Mouse (Mus musculus) heart, embryonic 15.5 days (tissue): ENCODE measurements around the gene BC029722. TPM values are rescaled to one million over a fixed set of nuclear protein-coding genes. Genes with fewer than 3 reads are reported as not detected.

ENCODE experiments used
- ATAC-seq: fragments of 200-750 bp; cut with Nextera tagmentation; replicated peaks from 2 replicates; pipeline ENCODE4 v1.8.0; 2017; ENCODE audit warnings: low read depth, moderate TSS enrichment; ENCODE audit not compliant: insufficient number of reproducible peaks, insufficient read depth, low FRiP score
- H3K27ac ChIP-seq: fragments of 300-500 bp; sonication (generic); 2 replicates; pipeline ENCODE4 v1.5.1; 2015; ENCODE audit warnings: mild to moderate bottlenecking, inconsistent platforms
- H3K27me3 ChIP-seq: fragments of 300-500 bp; sonication (generic); 2 replicates; pipeline ENCODE4 v1.6.1; 2015; ENCODE audit warnings: inconsistent platforms
- H3K36me3 ChIP-seq: fragments of 300-500 bp; sonication (generic); 2 replicates; pipeline ENCODE4 v1.6.1; 2015; ENCODE audit warnings: mild to moderate bottlenecking, inconsistent platforms
- H3K4me1 ChIP-seq: fragments of 300-500 bp; sonication (generic); replicated peaks from 2 replicates; pipeline ENCODE4 v1.6.1; 2015; ENCODE audit warnings: inconsistent platforms
- H3K4me2 ChIP-seq: fragments of 300-500 bp; sonication (generic); 2 replicates; pipeline ENCODE4 v1.6.1; 2015; ENCODE audit warnings: inconsistent platforms, mild to moderate bottlenecking, moderate library complexity
- H3K4me3 ChIP-seq: fragments of 300-500 bp; sonication (generic); 2 replicates; pipeline ENCODE4 v1.5.1; 2015; ENCODE audit warnings: mild to moderate bottlenecking, inconsistent platforms
- H3K9ac ChIP-seq: fragments of 300-500 bp; sonication (generic); 2 replicates; pipeline ENCODE4 v1.6.1; 2015; ENCODE audit warnings: mild to moderate bottlenecking, inconsistent platforms
- H3K9me3 ChIP-seq: fragments of 300-500 bp; sonication (generic); replicated peaks from 2 replicates; pipeline ENCODE4 v1.6.1; 2016; ENCODE audit warnings: inconsistent platforms
- whole genome bisulfite sequencing: fragments of 180-500 bp; shearing (Covaris S2); methylation state at CpG from one replicate; pipeline ENCODE4 v1.1.7; 2015; ENCODE audit warnings: mixed read lengths; 5-methylcytosine and 5-hydroxymethylcytosine counted together
- polyA plus RNA-seq: library from polyadenylated mRNA; unstranded; fragments of >200 nt; fragmentation: Nextera tagmentation; extraction: Ambion mirVana; gene quantifications from 2 replicates; pipeline ENCODE4 v1.2.1, GENCODE M21; 2015

BC029722 gene
- polyA plus RNA-seq, 1 experiment from 2014 or later, result 14.8 TPM

GRCm38 (mm10) chr2:155778004-155778403 is 41.2 kb downstream of the BC029722 start:
- Histone ChIP-seq H3K9me3 (no peaks in the 10 kb centered on the region), H3K9ac (no peak overlapping the region), H3K4me3 (no peak overlapping the region), H3K27ac (no peak overlapping the region), H3K36me3 (no peaks in the 10 kb centered on the region), H3K4me1 (peaks cover 9% of the 10 kb centered on the region), H3K4me2 (no peak overlapping the region), H3K27me3 (peaks cover 53% of the 10 kb centered on the region)
- ATAC-seq, result no peak
- 51% methylated on average over 6 of the region's 6 CpGs for WGBS

- Histone ChIP-seq H3K4me3 (no peak overlapping the region), H3K36me3 (no peaks in the 10 kb centered on the region), H3K4me2 (no peak overlapping the region), H3K27ac (no peak overlapping the region), H3K4me1 (peaks cover 9% of the 10 kb centered on the region), H3K9me3 (no peaks in the 10 kb centered on the region), H3K9ac (no peak overlapping the region), H3K27me3 (peaks cover 56% of the 10 kb centered on the region)
- ATAC-seq, result no peak
- WGBS, result 76% methylated on average over 4 of the region's 4 CpGs
These were observed 41.6 kb downstream of the BC029722 start for GRCm38 (mm10) chr2:155777688-155777985.

- Histone ChIP-seq H3K9me3 (no peaks in the 10 kb centered on the region), H3K27ac (no peak overlapping the region), H3K4me2 (no peak overlapping the region), H3K4me1 (peaks cover 9% of the 10 kb centered on the region), H3K9ac (no peak overlapping the region), H3K27me3 (peaks cover 61% of the 10 kb centered on the region), H3K4me3 (no peak overlapping the region), H3K36me3 (no peaks in the 10 kb centered on the region)
- no peak for ATAC-seq
- WGBS, result 57% methylated on average over 10 of the region's 10 CpGs
These were observed 42.2 kb downstream of the BC029722 start for GRCm38 (mm10) chr2:155776824-155777687.

GRCm38 (mm10) chr2:155775685-155776263 is 43.5 kb downstream of the BC029722 start:
- Histone ChIP-seq H3K27ac (no peak overlapping the region), H3K36me3 (no peaks in the 10 kb centered on the region), H3K4me2 (peak overlapping the region; percentile 96), H3K4me1 (peaks cover 9% of the 10 kb centered on the region), H3K9me3 (no peaks in the 10 kb centered on the region), H3K27me3 (peaks cover 65% of the 10 kb centered on the region), H3K4me3 (peak overlapping the region; percentile 55), H3K9ac (no peak overlapping the region)
- ATAC-seq, result peak; percentile 73
- WGBS, result 2% methylated on average over 44 of the region's 44 CpGs

- no peak; the same call in 1 of the 2 replicates for ATAC-seq
- Histone ChIP-seq H3K36me3 (no peaks in the 10 kb centered on the region), H3K9ac (no peak within 1 kb of the TSS), H3K9me3 (no peaks in the 10 kb centered on the region), H3K27ac (no peak within 1 kb of the TSS), H3K4me2 (peak within 1 kb of the TSS; percentile 96), H3K4me3 (peak within 1 kb of the TSS; percentile 55), H3K4me1 (peaks cover 9% of the 10 kb centered on the region), H3K27me3 (peaks cover 68% of the 10 kb centered on the region)
- WGBS, result 2% methylated on average over 57 of the region's 100 CpGs
These were observed 44.1 kb downstream of the BC029722 start, which contains the start of gene Mmp24 for GRCm38 (mm10) chr2:155774927-155775684. Gene Mmp24 (plus strand): TSS chr2:155775342.

GRCm38 (mm10) chr2:155774261-155774926 is 44.8 kb downstream of the BC029722 start:
- 48% methylated on average over 11 of the region's 11 CpGs for WGBS
- Histone ChIP-seq H3K36me3 (no peaks in the 10 kb centered on the region), H3K4me3 (peak overlapping the region; percentile 55), H3K4me2 (peak overlapping the region; percentile 96), H3K4me1 (peaks cover 9% of the 10 kb centered on the region), H3K27ac (no peak overlapping the region), H3K27me3 (peaks cover 75% of the 10 kb centered on the region), H3K9ac (no peak overlapping the region), H3K9me3 (no peaks in the 10 kb centered on the region)
- no peak for ATAC-seq

GRCm38 (mm10) chr2:155773664-155774063 is 45.6 kb downstream of the BC029722 start:
- ATAC-seq, result no peak

More at GRCm38 (mm10) chr2:155773664-155774063, 45.6 kb downstream of the BC029722 start:
- H3K27ac ChIP-seq, result no peak overlapping the region
- 56% methylated on average over 4 of the region's 4 CpGs for whole genome bisulfite sequencing
- H3K9me3 ChIP-seq, result no peaks in the 10 kb centered on the region
- no peak overlapping the region for H3K9ac ChIP-seq
- no peak overlapping the region for H3K4me3 ChIP-seq
- H3K4me1 ChIP-seq, result peaks cover 9% of the 10 kb centered on the region
- no peaks in the 10 kb centered on the region for H3K36me3 ChIP-seq
- peaks cover 81% of the 10 kb centered on the region for H3K27me3 ChIP-seq
- H3K4me2 ChIP-seq, result no peak overlapping the region

Other genes with a start within 250 kb of the BC029722 start
- 20.0 and 26.9 TPM in 2 replicates for gene Gss, start 226.6 kb downstream of the BC029722 start, polyA plus RNA-seq
- gene Myh7b, start 208.2 kb downstream of the BC029722 start, polyA plus RNA-seq, result 21.1 and 21.8 TPM in 2 replicates
- 83.0 and 101 TPM in 2 replicates for gene Trpc4ap, start 127.0 kb downstream of the BC029722 start, polyA plus RNA-seq
- gene Edem2, start 90.0 kb downstream of the BC029722 start, polyA plus RNA-seq, result 20.3 and 29.3 TPM in 2 replicates
- not detected in 2 replicates for gene Gm17581, start 83.6 kb downstream of the BC029722 start, polyA plus RNA-seq
- 8.0 and 8.3 TPM in 2 replicates for gene Procr, start 68.3 kb downstream of the BC029722 start, polyA plus RNA-seq
- gene Mmp24, start 44.1 kb downstream of the BC029722 start, polyA plus RNA-seq, result 0.05 and 0.13 TPM in 2 replicates
- gene Eif6, start 7.5 kb upstream of the BC029722 start, polyA plus RNA-seq, result 107 and 132 TPM in 2 replicates
- 0.05 and 0.08 TPM in 2 replicates for gene Fam83c, start 15.4 kb upstream of the BC029722 start, polyA plus RNA-seq
- gene Uqcc1, start 110.9 kb upstream of the BC029722 start, polyA plus RNA-seq, result 114 and 134 TPM in 2 replicates
- not detected in 2 replicates for gene Gm15557, start 121.3 kb upstream of the BC029722 start, polyA plus RNA-seq
- 0.30 and 0.61 TPM in 2 replicates for gene Gdf5, start 125.9 kb upstream of the BC029722 start, polyA plus RNA-seq
- 7.7 and 11.0 TPM in 2 replicates for gene Cep250, start 137.0 kb upstream of the BC029722 start, polyA plus RNA-seq
- 0.63 and 1.2 TPM in 2 replicates for gene 6430550D23Rik, start 188.6 kb upstream of the BC029722 start, polyA plus RNA-seq
- 126 and 184 TPM in 2 replicates for gene Ergic3, start 188.6 kb upstream of the BC029722 start, polyA plus RNA-seq
- not detected in 2 replicates for gene Fer1l4, start 233.5 kb upstream of the BC029722 start, polyA plus RNA-seq
- 1.9 TPM in 2 replicates for gene Spag4, start 245.7 kb upstream of the BC029722 start, polyA plus RNA-seq